Mouse (Mus musculus) midbrain, embryonic 16.5 days (tissue): ENCODE measurements at regions not wholly inside any gene's neighbourhood (a gene's known extent, or its start where the extent isn't known, plus 50 kb on each side); places are given as distances from the start of the nearest gene placed in this dataset.

Experiments used
- ATAC-seq: fragments of 200-750 bp; cut with Nextera tagmentation; 2 replicates; pipeline ENCODE4 v1.8.0; 2017; ENCODE audit warnings: moderate TSS enrichment
- H3K27ac ChIP-seq: fragments of 300-500 bp; sonication (generic); 2 replicates; pipeline ENCODE4 v1.5.1; 2014; ENCODE audit warnings: mild to moderate bottlenecking, low read length, mixed read lengths
- H3K27me3 ChIP-seq: fragments of 300-500 bp; sonication (generic); 2 replicates; pipeline ENCODE4 v1.6.1; 2014; ENCODE audit warnings: low read depth, low read length, mixed read lengths; ENCODE audit not compliant: control insufficient read depth, insufficient read depth
- H3K36me3 ChIP-seq: fragments of 300-500 bp; sonication (generic); 2 replicates; pipeline ENCODE4 v1.6.1; 2014; ENCODE audit warnings: mild to moderate bottlenecking, low read length, moderate library complexity, mixed read lengths; ENCODE audit not compliant: control insufficient read depth, insufficient read depth
- H3K4me1 ChIP-seq: fragments of 300-500 bp; sonication (generic); 2 replicates; pipeline ENCODE4 v1.6.1; 2014; ENCODE audit warnings: mild to moderate bottlenecking, low read length, mixed read lengths; ENCODE audit not compliant: control insufficient read depth, insufficient read depth
- H3K4me2 ChIP-seq: fragments of 300-500 bp; sonication (generic); 2 replicates; pipeline ENCODE4 v1.6.1; 2014; ENCODE audit warnings: mild to moderate bottlenecking, low read length, mixed read lengths
- H3K4me3 ChIP-seq: fragments of 300-500 bp; sonication (generic); 2 replicates; pipeline ENCODE4 v1.5.1; 2014; ENCODE audit warnings: low read depth, mild to moderate bottlenecking, low read length, moderate library complexity, mixed read lengths
- H3K9ac ChIP-seq: fragments of 300-500 bp; sonication (generic); 2 replicates; pipeline ENCODE4 v1.6.1; 2014; ENCODE audit warnings: low read depth, low read length, mixed read lengths
- H3K9me3 ChIP-seq: fragments of 300-500 bp; sonication (generic); replicated peaks from 2 replicates; pipeline ENCODE4 v1.6.1; 2014; ENCODE audit warnings: mild to moderate bottlenecking, low read length, mixed read lengths; ENCODE audit not compliant: control insufficient read depth, poor library complexity, severe bottlenecking
- WGBS: fragments of 180-500 bp; shearing (Covaris S2); extraction: QIAGEN DNeasy Blood & Tissue Kit; methylation state at CpG from one replicate; pipeline ENCODE4 v1.1.7; 2014; 5-methylcytosine and 5-hydroxymethylcytosine counted together

GRCm38 (mm10) chr13:31179407-31180001, 205.5 kb downstream of the Gm5447 start:
- H3K27ac ChIP-seq: no peak overlapping the region
- 44% methylated on average over 12 of the region's 12 CpGs for WGBS
- ATAC-seq: peak; percentile 64; the same call in 1 of the 2 replicates

GRCm38 (mm10) chr13:31181530-31181929, 207.5 kb downstream of the Gm5447 start:
- 66% methylated on average over 5 of the region's 5 CpGs for WGBS
- no peak overlapping the region for H3K4me2 ChIP-seq
- no peaks in the 10 kb centered on the region for H3K36me3 ChIP-seq
- H3K9ac ChIP-seq: no peak overlapping the region
- no peaks in the 10 kb centered on the region; the same call in 1 of the 2 replicates for H3K4me1 ChIP-seq
- no peaks in the 10 kb centered on the region for H3K9me3 ChIP-seq
- H3K27me3 ChIP-seq: no peaks in the 10 kb centered on the region
- H3K4me3 ChIP-seq: no peak overlapping the region
- H3K27ac ChIP-seq: no peak overlapping the region
- no peak for ATAC-seq

More at GRCm38 (mm10) chr13:31179407-31180001, 205.5 kb downstream of the Gm5447 start:
- Histone ChIP-seq H3K4me1 (no peaks in the 10 kb centered on the region; the same call in 1 of the 2 replicates), H3K9me3 (peaks cover 4% of the 10 kb centered on the region; the same call in 1 of the 2 replicates), H3K4me3 (no peak overlapping the region), H3K4me2 (no peak overlapping the region), H3K9ac (0 out of 2 replicates have a peak overlapping the region, but pooled peaks have one; percentile 10), H3K36me3 (no peaks in the 10 kb centered on the region), H3K27me3 (no peaks in the 10 kb centered on the region)

- H3K36me3 ChIP-seq: no peaks in the 10 kb centered on the region
- no peak overlapping the region for H3K27ac ChIP-seq
- H3K9ac ChIP-seq: no peak overlapping the region
- no peak overlapping the region for H3K4me2 ChIP-seq
- H3K27me3 ChIP-seq: no peaks in the 10 kb centered on the region
- H3K4me1 ChIP-seq: no peaks in the 10 kb centered on the region
- H3K4me3 ChIP-seq: no peak overlapping the region
- 72% methylated on average over 14 of the region's 14 CpGs for WGBS
- ATAC-seq: no peak
- no peaks in the 10 kb centered on the region for H3K9me3 ChIP-seq
Observed at GRCm38 (mm10) chr13:31184845-31185834, 211.1 kb downstream of the Gm5447 start.

- H3K4me2 ChIP-seq: no peak overlapping the region
- no peak overlapping the region for H3K9ac ChIP-seq
- H3K36me3 ChIP-seq: no peaks in the 10 kb centered on the region
- no peaks in the 10 kb centered on the region for H3K4me1 ChIP-seq
- no peak for ATAC-seq
- no peak overlapping the region for H3K27ac ChIP-seq
- H3K4me3 ChIP-seq: no peak overlapping the region
- H3K9me3 ChIP-seq: no peaks in the 10 kb centered on the region
- no peaks in the 10 kb centered on the region for H3K27me3 ChIP-seq
- WGBS: 75% methylated on average over 5 of the region's 5 CpGs
Observed at GRCm38 (mm10) chr13:31186805-31187589, 213.0 kb downstream of the Gm5447 start.

- 39% methylated on average over 1 of the region's 1 CpGs for WGBS
- Histone ChIP-seq H3K27ac (no peak overlapping the region), H3K4me1 (no peaks in the 10 kb centered on the region), H3K27me3 (no peaks in the 10 kb centered on the region), H3K9me3 (no peaks in the 10 kb centered on the region), H3K4me2 (no peak overlapping the region), H3K9ac (no peak overlapping the region), H3K36me3 (no peaks in the 10 kb centered on the region), H3K4me3 (no peak overlapping the region)
- no peak for ATAC-seq
Observed at GRCm38 (mm10) chr13:31189116-31189515, 215.1 kb downstream of the Gm5447 start.

GRCm38 (mm10) chr13:31190036-31190435, 216.0 kb downstream of the Gm5447 start:
- 82% methylated on average over 4 of the region's 4 CpGs for WGBS
- H3K4me1 ChIP-seq: no peaks in the 10 kb centered on the region
- no peaks in the 10 kb centered on the region for H3K27me3 ChIP-seq
- no peak overlapping the region for H3K9ac ChIP-seq
- no peaks in the 10 kb centered on the region for H3K9me3 ChIP-seq
- no peak overlapping the region for H3K4me2 ChIP-seq
- H3K36me3 ChIP-seq: no peaks in the 10 kb centered on the region
- ATAC-seq: no peak
- H3K4me3 ChIP-seq: no peak overlapping the region
- no peak overlapping the region for H3K27ac ChIP-seq

- H3K4me3 ChIP-seq: no peak overlapping the region
- no peaks in the 10 kb centered on the region for H3K9me3 ChIP-seq
- H3K9ac ChIP-seq: no peak overlapping the region
- no peak for ATAC-seq
- 82% methylated on average over 7 of the region's 7 CpGs for WGBS
- H3K4me1 ChIP-seq: no peaks in the 10 kb centered on the region
- no peak overlapping the region for H3K4me2 ChIP-seq
- no peaks in the 10 kb centered on the region for H3K36me3 ChIP-seq
- H3K27me3 ChIP-seq: no peaks in the 10 kb centered on the region
- H3K27ac ChIP-seq: no peak overlapping the region
Observed at GRCm38 (mm10) chr13:31191344-31192139, 217.5 kb downstream of the Gm5447 start.

- Histone ChIP-seq H3K36me3 (no peaks in the 10 kb centered on the region), H3K4me2 (no peak overlapping the region), H3K9me3 (no peaks in the 10 kb centered on the region), H3K4me3 (no peak overlapping the region), H3K27me3 (no peaks in the 10 kb centered on the region), H3K4me1 (no peaks in the 10 kb centered on the region), H3K9ac (no peak overlapping the region), H3K27ac (no peak overlapping the region)
- 84% methylated on average over 3 of the region's 3 CpGs for WGBS
- ATAC-seq: no peak
Observed at GRCm38 (mm10) chr13:31194971-31195370, 221.0 kb downstream of the Gm5447 start.
